Mouse (Mus musculus): ENCODE measurements around the gene Olfr9.

GRCm38 (mm10) chr10:129039796-129040195 is 50.6 kb downstream of the Olfr9 start, which contains the start of gene Olfr764-ps1:
- TF ChIP-seq EP300 (IDR thresholded peaks at IDR 0.05; ENCODE audit: insufficient read depth, low read depth, low read length) (no peak), CTCF (IDR thresholded peaks at IDR 0.05; ENCODE audit: low read depth, low read length) (no peak), POLR2A (IDR thresholded peaks at IDR 0.05; ENCODE audit: insufficient read depth, low read length) (no peak)

Data from ES-Bruce4 (cell line).